Mouse (Mus musculus) MEL (cell line): ENCODE results near the gene Snx29. TPM values are rescaled to one million over a fixed set of nuclear protein-coding genes. Genes with fewer than 3 reads are reported as not detected.
A peak's percentile ranks its signal among the peaks of the same experiment; 100 is the strongest.

ENCODE experiments used
- DNase-seq: peaks from one replicate; pipeline ENCODE4 v3.0.0; 2011; ENCODE audit warnings: low read depth, low spot score
- H3K27ac ChIP-seq: 2 replicates; pipeline ENCODE4 v1.5.1; 2012; ENCODE audit warnings: low read depth, mild to moderate bottlenecking, control low read depth, low read length, moderate library complexity; ENCODE audit not compliant: control insufficient read depth
- H3K27me3 ChIP-seq, 2 experiments: fragments of 150-350 bp in 1 of 2; sonication (generic) in 1 of 2; 2 replicates each; pipeline ENCODE4 v1.6.1; 2012; ENCODE audit warnings: low read length in 2 of 2, mild to moderate bottlenecking in 2 of 2, improper control_type of control experiment in 1 of 2, moderate library complexity in 1 of 2; ENCODE audit not compliant: insufficient read depth in 2 of 2, control insufficient read depth in 1 of 2
- H3K36me3 ChIP-seq, 2 experiments: 2 replicates each; pipeline ENCODE4 v1.6.1; 2012 to 2014; ENCODE audit warnings: low read length in 2 of 2, improper control_type of control experiment in 1 of 2, inconsistent platforms in 1 of 2, mild to moderate bottlenecking in 1 of 2; ENCODE audit not compliant: insufficient read depth in 2 of 2, control insufficient read depth in 1 of 2
- H3K4me1 ChIP-seq, 2 experiments: fragments of 150-350 bp in 1 of 2; sonication (generic) in 1 of 2; 2 replicates each; pipeline ENCODE4 v1.6.1; 2012; ENCODE audit warnings: low read length in 2 of 2, improper control_type of control experiment in 1 of 2, mild to moderate bottlenecking in 1 of 2; ENCODE audit not compliant: insufficient read depth in 2 of 2, control insufficient read depth in 1 of 2
- H3K4me3 ChIP-seq, 2 experiments: fragments of 150-350 bp in 1 of 2; sonication (generic) in 1 of 2; 2 replicates each; pipeline ENCODE4 v1.5.1; 2012; ENCODE audit warnings: low read depth in 2 of 2, low read length in 2 of 2, mild to moderate bottlenecking in 2 of 2, moderate library complexity in 2 of 2, control low read depth in 1 of 2, improper control_type of control experiment in 1 of 2; ENCODE audit not compliant: control insufficient read depth in 1 of 2, insufficient read depth in 1 of 2
- H3K79me2 ChIP-seq: 2 replicates; pipeline ENCODE4 v1.6.1; 2012; ENCODE audit warnings: mild to moderate bottlenecking, low read length, moderate library complexity; ENCODE audit not compliant: control insufficient read depth, poor library complexity, insufficient read depth
- H3K9ac ChIP-seq: 2 replicates; pipeline ENCODE4 v1.6.1; 2012; ENCODE audit warnings: low read depth, mild to moderate bottlenecking, control low read depth, low read length, moderate library complexity; ENCODE audit not compliant: control insufficient read depth, poor library complexity, severe bottlenecking
- H3K9me3 ChIP-seq: fragments of 150-350 bp; sonication (generic); replicated peaks from 2 replicates; pipeline ENCODE4 v1.6.1; 2012; ENCODE audit warnings: mild to moderate bottlenecking, low read length, improper control_type of control experiment, moderate library complexity; ENCODE audit not compliant: insufficient read depth
- BHLHE40 ChIP-seq: IDR thresholded peaks from 2 replicates; pipeline ENCODE4 v1.6.1; 2012; ENCODE audit warnings: low read depth, mild to moderate bottlenecking, inconsistent platforms, low read length, improper control_type of control experiment, borderline replicate concordance
- CHD1 ChIP-seq: IDR thresholded peaks from 2 replicates; pipeline ENCODE4 v1.6.1; 2012; ENCODE audit warnings: low read depth, mild to moderate bottlenecking, inconsistent platforms, low read length, improper control_type of control experiment
- CTCF ChIP-seq, 3 experiments: IDR thresholded peaks in 2 of 3; conservative IDR thresholded peaks in 1 of 3; 2 replicates each; pipeline ENCODE4 v1.5.1; 2011 to 2012; ENCODE audit warnings: low read length in 3 of 3, low read depth in 2 of 3, mild to moderate bottlenecking in 2 of 3, improper control_type of control experiment in 1 of 3, inconsistent platforms in 1 of 3, mixed read lengths in 1 of 3, moderate library complexity in 1 of 3; ENCODE audit not compliant: control insufficient read depth in 1 of 3, insufficient read depth in 1 of 3, poor library complexity in 1 of 3, severe bottlenecking in 1 of 3
- ELF1 ChIP-seq: IDR thresholded peaks from 2 replicates; pipeline ENCODE4 v1.6.1; 2014; ENCODE audit warnings: low read depth, mild to moderate bottlenecking, inconsistent platforms, low read length, improper control_type of control experiment, moderate library complexity
- EP300 ChIP-seq, 2 experiments: IDR thresholded peaks; 2 replicates each; pipeline ENCODE4 v1.6.1; 2011; ENCODE audit warnings: improper control_type of control experiment in 2 of 2, low read length in 2 of 2, low read depth in 1 of 2, mild to moderate bottlenecking in 1 of 2
- GABPA ChIP-seq: IDR thresholded peaks from 2 replicates; pipeline ENCODE4 v1.6.1; 2012; ENCODE audit warnings: low read depth, mild to moderate bottlenecking, inconsistent platforms, low read length, improper control_type of control experiment, moderate library complexity
- HCFC1 ChIP-seq: IDR thresholded peaks from 2 replicates; pipeline ENCODE4 v1.6.1; 2012; ENCODE audit warnings: low read depth, mild to moderate bottlenecking, inconsistent platforms, low read length, improper control_type of control experiment, moderate library complexity
- JUND ChIP-seq: IDR thresholded peaks from 2 replicates; pipeline ENCODE4 v1.6.1; 2011; ENCODE audit warnings: low read depth, mild to moderate bottlenecking, improper control_type of control experiment, low read length
- MAFK ChIP-seq: IDR thresholded peaks from 2 replicates; pipeline ENCODE4 v1.6.1; 2011; ENCODE audit warnings: low read depth, mild to moderate bottlenecking, low read length, improper control_type of control experiment, borderline replicate concordance
- MAX ChIP-seq: IDR thresholded peaks from 2 replicates; pipeline ENCODE4 v1.6.1; 2011; ENCODE audit warnings: low read length, improper control_type of control experiment
- MEF2A ChIP-seq: IDR thresholded peaks from 2 replicates; pipeline ENCODE4 v1.6.1; 2014; ENCODE audit warnings: low read depth, mild to moderate bottlenecking, inconsistent platforms, low read length, improper control_type of control experiment; ENCODE audit not compliant: poor library complexity, insufficient replicate concordance, severe bottlenecking; ENCODE audit errors: extremely low read depth
- MXI1 ChIP-seq: IDR thresholded peaks from 2 replicates; pipeline ENCODE4 v1.6.1; 2011; ENCODE audit warnings: mild to moderate bottlenecking, low read depth, low read length, improper control_type of control experiment
- MYB ChIP-seq: IDR thresholded peaks from 2 replicates; pipeline ENCODE4 v1.6.1; 2011; ENCODE audit warnings: mild to moderate bottlenecking, low read depth, low read length, improper control_type of control experiment
- POLR2A ChIP-seq, 2 experiments: IDR thresholded peaks; 2 replicates each; pipeline ENCODE4 v1.6.1; 2011 to 2012; ENCODE audit warnings: low read length in 2 of 2, mild to moderate bottlenecking in 2 of 2, control low read depth in 1 of 2, improper control_type of control experiment in 1 of 2, low read depth in 1 of 2, moderate library complexity in 1 of 2; ENCODE audit not compliant: control insufficient read depth in 1 of 2, insufficient read depth in 1 of 2, poor library complexity in 1 of 2
- POLR2AphosphoS2 ChIP-seq: IDR thresholded peaks from 2 replicates; pipeline ENCODE4 v1.6.1; 2011; ENCODE audit warnings: low read length, improper control_type of control experiment
- RAD21 ChIP-seq: IDR thresholded peaks from 2 replicates; pipeline ENCODE4 v1.6.1; 2011; ENCODE audit warnings: mild to moderate bottlenecking, low read depth, low read length, improper control_type of control experiment
- RCOR1 ChIP-seq: IDR thresholded peaks from 2 replicates; pipeline ENCODE4 v1.6.1; 2012; ENCODE audit warnings: low read depth, mild to moderate bottlenecking, inconsistent platforms, low read length, improper control_type of control experiment
- SIN3A ChIP-seq: IDR thresholded peaks from 2 replicates; pipeline ENCODE4 v1.6.1; 2012; ENCODE audit warnings: low read length, improper control_type of control experiment, inconsistent platforms
- SMC3 ChIP-seq: IDR thresholded peaks from 2 replicates; pipeline ENCODE4 v1.6.1; 2011; ENCODE audit warnings: low read depth, low read length, improper control_type of control experiment
- TCF12 ChIP-seq: IDR thresholded peaks from 2 replicates; pipeline ENCODE4 v1.6.1; 2014; ENCODE audit warnings: low read depth, mild to moderate bottlenecking, inconsistent platforms, low read length, improper control_type of control experiment, moderate library complexity
- UBTF ChIP-seq: IDR thresholded peaks from 2 replicates; pipeline ENCODE4 v1.6.1; 2012; ENCODE audit warnings: low read depth, mild to moderate bottlenecking, inconsistent platforms, low read length, improper control_type of control experiment, moderate library complexity, borderline replicate concordance; ENCODE audit not compliant: insufficient read depth
- USF1 ChIP-seq: IDR thresholded peaks from 2 replicates; pipeline ENCODE4 v1.6.1; 2014; ENCODE audit warnings: low read depth, mild to moderate bottlenecking, inconsistent platforms, low read length, improper control_type of control experiment, moderate library complexity
- ZC3H11A ChIP-seq: IDR thresholded peaks from 2 replicates; pipeline ENCODE4 v1.6.1; 2012; ENCODE audit warnings: low read depth, mild to moderate bottlenecking, inconsistent platforms, low read length, improper control_type of control experiment
- ZKSCAN1 ChIP-seq: IDR thresholded peaks from 2 replicates; pipeline ENCODE4 v1.6.1; 2012; ENCODE audit warnings: low read depth, mild to moderate bottlenecking, inconsistent platforms, low read length, improper control_type of control experiment, moderate library complexity
- ZMIZ1 ChIP-seq: IDR thresholded peaks from 2 replicates; pipeline ENCODE4 v1.6.1; 2012; ENCODE audit warnings: low read depth, mild to moderate bottlenecking, inconsistent platforms, low read length, improper control_type of control experiment, moderate library complexity
- ZNF384 ChIP-seq: IDR thresholded peaks from 2 replicates; pipeline ENCODE4 v1.6.1; 2012; ENCODE audit warnings: low read depth, mild to moderate bottlenecking, inconsistent platforms, low read length, improper control_type of control experiment
- polyA plus RNA-seq, 2 experiments: library from polyadenylated mRNA; stranded (reverse) in 1 of 2; unstranded in 1 of 2; fragments of >175 nt in 1 of 2; fragments of >200 nt in 1 of 2; gene quantifications; 2 replicates each; pipeline versions ENCODE4 v1.2.1 to v1.2.4; 2012; ENCODE audit warnings: low replicate concordance in 2 of 2, low read depth in 1 of 2; ENCODE audit not compliant: insufficient read length in 2 of 2, insufficient read depth in 1 of 2, missing spikeins in 1 of 2
- total RNA-seq: library from RNA; depleted of rRNA; stranded (reverse); fragments of 300-350 nt; gene quantifications from 2 replicates; pipeline ENCODE4 v1.2.3, GENCODE M21; 2012

Snx29 gene
- total and polyA plus RNA-seq, 3 experiments: 0.72 to 0.73 TPM; not detected in 1

GRCm38 (mm10) chr16:11384361-11384760, 61.7 kb downstream of the Snx29 start:
- no peaks in the 10 kb centered on the region for H3K9me3 ChIP-seq
- H3K36me3 ChIP-seq: peaks cover 0 to 8% of the 10 kb centered on the region in 2 experiments; a peak in 2 of 4 replicates
- no peak overlapping the region for H3K9ac ChIP-seq
- DNase-seq: no peak
- H3K4me1 ChIP-seq: peaks cover 6 to 12% of the 10 kb centered on the region in 2 experiments; a peak in 3 of 4 replicates
- H3K27ac ChIP-seq: no peak overlapping the region
- H3K4me3 ChIP-seq: no peak overlapping the region
- H3K79me2 ChIP-seq: no peaks in the 10 kb centered on the region
- no peak for TF ChIP-seq GABPA
- no peak for TF ChIP-seq MAFK
- TF ChIP-seq SIN3A: no peak
- TF ChIP-seq UBTF: no peak
- no peak for TF ChIP-seq CHD1
- TF ChIP-seq RAD21: no peak
- no peak for TF ChIP-seq CTCF (IDR thresholded peaks at IDR 0.05 in 2 of 3, conservative IDR thresholded peaks at IDR 0.05 in 1 of 3; ENCODE audit: control insufficient read depth in 1 of 3, insufficient read depth in 1 of 3, low read depth in 2 of 3, low read length in 3 of 3, poor library complexity in 1 of 3, severe bottlenecking in 1 of 3)
- TF ChIP-seq HCFC1: no peak
- no peak for TF ChIP-seq ZC3H11A
- TF ChIP-seq SMC3: no peak
- H3K27me3 ChIP-seq: no peaks in the 10 kb centered on the region

GRCm38 (mm10) chr16:11385150-11385549, 62.4 kb downstream of the Snx29 start:
- H3K79me2 ChIP-seq: no peaks in the 10 kb centered on the region
- peaks cover 0 to 8% of the 10 kb centered on the region in 2 experiments; a peak in 2 of 4 replicates for H3K36me3 ChIP-seq
- H3K4me3 ChIP-seq: no peak overlapping the region
- H3K9ac ChIP-seq: no peak overlapping the region
- H3K4me1 ChIP-seq: peaks cover 6 to 12% of the 10 kb centered on the region in 2 experiments; a peak in 3 of 4 replicates
- H3K9me3 ChIP-seq: no peaks in the 10 kb centered on the region
- TF ChIP-seq RAD21 (no peak), RCOR1 (no peak), ZMIZ1 (no peak), TCF12 (no peak), ZNF384 (no peak)
- no peak overlapping the region for H3K27ac ChIP-seq
- H3K27me3 ChIP-seq: no peaks in the 10 kb centered on the region
- DNase-seq: no peak

- Histone ChIP-seq H3K79me2 (no peaks in the 10 kb centered on the region), H3K4me1 (peaks cover 6 to 12% of the 10 kb centered on the region in 2 experiments; a peak in 3 of 4 replicates), H3K27ac (no peak overlapping the region), H3K9ac (no peak overlapping the region), H3K36me3 (peaks cover 0 to 8% of the 10 kb centered on the region in 2 experiments; a peak in 2 of 4 replicates), H3K4me3 (no peak overlapping the region), H3K9me3 (no peaks in the 10 kb centered on the region), H3K27me3 (no peaks in the 10 kb centered on the region)
- DNase-seq: peak; percentile 34
- no peak for TF ChIP-seq BHLHE40
- no peak for TF ChIP-seq USF1
- no peak for TF ChIP-seq POLR2A (IDR thresholded peaks at IDR 0.05; ENCODE audit: control insufficient read depth in 1 of 2, insufficient read depth in 1 of 2, low read depth in 1 of 2, low read length in 2 of 2, poor library complexity in 1 of 2)
- TF ChIP-seq MAX: no peak
- no peak for TF ChIP-seq ZKSCAN1
- no peak for TF ChIP-seq JUND
- TF ChIP-seq MAFK: no peak
- TF ChIP-seq SMC3: no peak
- no peak for TF ChIP-seq EP300 (IDR thresholded peaks at IDR 0.05; ENCODE audit: low read depth in 1 of 2, low read length in 2 of 2)
- TF ChIP-seq RCOR1: no peak
- TF ChIP-seq RAD21: no peak
- no peak for TF ChIP-seq MYB
- no peak for TF ChIP-seq MXI1
- TF ChIP-seq GABPA: no peak
- TF ChIP-seq MEF2A: no peak
- no peak for TF ChIP-seq POLR2AphosphoS2
- TF ChIP-seq ELF1: no peak
Measured at GRCm38 (mm10) chr16:11385798-11386197, 63.1 kb downstream of the Snx29 start.
